Mouse (Mus musculus): ENCODE data around the gene Ebf1.
A peak's percentile ranks its signal among the peaks of the same experiment; 100 is the strongest.

Ebf1 gene

GRCm38 (mm10) chr11:44619131-44619886, 2.2 kb downstream of the Ebf1 start:
- DNase-seq (ENCODE audit: low spot score), result no peak

- DNase-seq (ENCODE audit: low spot score), result no peak
Observed at GRCm38 (mm10) chr11:44619887-44620693, 3.0 kb downstream of the Ebf1 start.

GRCm38 (mm10) chr11:44620694-44621446, 3.8 kb downstream of the Ebf1 start:
- DNase-seq (ENCODE audit: low spot score), result no peak

- DNase-seq (ENCODE audit: low spot score), result no peak
Observed at GRCm38 (mm10) chr11:44621615-44622014, 4.5 kb downstream of the Ebf1 start.

- no peak for DNase-seq (ENCODE audit: low spot score)
Observed at GRCm38 (mm10) chr11:44622023-44622731, 5.1 kb downstream of the Ebf1 start.

GRCm38 (mm10) chr11:44624564-44624963, 7.4 kb downstream of the Ebf1 start:
- no peak for DNase-seq (ENCODE audit: low spot score)

- DNase-seq (ENCODE audit: low spot score), result peak; percentile 39
Observed at GRCm38 (mm10) chr11:44626065-44626464, 8.9 kb downstream of the Ebf1 start.

GRCm38 (mm10) chr11:44628412-44628811, 11.3 kb downstream of the Ebf1 start:
- DNase-seq (ENCODE audit: low spot score), result no peak

GRCm38 (mm10) chr11:44632064-44632968, 15.2 kb downstream of the Ebf1 start:
- DNase-seq (ENCODE audit: low spot score), result no peak

- no peak for DNase-seq (ENCODE audit: low spot score)
Observed at GRCm38 (mm10) chr11:44633001-44633693, 16.0 kb downstream of the Ebf1 start.

GRCm38 (mm10) chr11:44634552-44635193, 17.6 kb downstream of the Ebf1 start:
- DNase-seq (ENCODE audit: low spot score), result no peak

GRCm38 (mm10) chr11:44636241-44636640, 19.1 kb downstream of the Ebf1 start:
- DNase-seq (ENCODE audit: low spot score), result no peak

GRCm38 (mm10) chr11:44638193-44638754, 21.2 kb downstream of the Ebf1 start:
- no peak for DNase-seq (ENCODE audit: low spot score)

GRCm38 (mm10) chr11:44641496-44641895, 24.4 kb downstream of the Ebf1 start:
- DNase-seq (ENCODE audit: low spot score), result no peak

- no peak for DNase-seq (ENCODE audit: low spot score)
Observed at GRCm38 (mm10) chr11:44654340-44655019, 37.4 kb downstream of the Ebf1 start.

- DNase-seq (ENCODE audit: low spot score), result no peak
Observed at GRCm38 (mm10) chr11:44655468-44655867, 38.4 kb downstream of the Ebf1 start.

- no peak for DNase-seq (ENCODE audit: low spot score)
Observed at GRCm38 (mm10) chr11:44656916-44657315, 39.8 kb downstream of the Ebf1 start.

GRCm38 (mm10) chr11:44657833-44658395, 40.8 kb downstream of the Ebf1 start:
- no peak for DNase-seq (ENCODE audit: low spot score)
